Mouse (Mus musculus) fat pad, adult 2 months (tissue): ENCODE measurements at regions not wholly inside any gene's neighbourhood (a gene's known extent, or its start where the extent isn't known, plus 50 kb on each side); places are given as distances from the start of the nearest gene placed in this dataset.

Source experiments
- DNase-seq: peaks from one replicate; pipeline ENCODE4 v3.0.0-alpha.2; 2011; ENCODE audit warnings: low read depth, low spot score; ENCODE audit errors: extremely low read depth

- no peak for DNase-seq
Observed at GRCm38 (mm10) chr1:119364901-119365300, 57.1 kb downstream of the Inhbb start.

- no peak for DNase-seq
Observed at GRCm38 (mm10) chr1:119358096-119358495, 64.0 kb downstream of the Inhbb start.

- DNase-seq: no peak
Observed at GRCm38 (mm10) chr1:119356916-119357315, 65.1 kb downstream of the Inhbb start.

GRCm38 (mm10) chr1:119355456-119355855 lies 66.6 kb downstream of the Inhbb start:
- DNase-seq: no peak

GRCm38 (mm10) chr1:119351567-119351966 lies 70.5 kb downstream of the Inhbb start:
- no peak for DNase-seq

GRCm38 (mm10) chr1:119350846-119351245 lies 71.2 kb downstream of the Inhbb start:
- no peak for DNase-seq

GRCm38 (mm10) chr1:119350296-119350695 lies 71.8 kb downstream of the Inhbb start:
- DNase-seq: no peak

- DNase-seq: no peak
Observed at GRCm38 (mm10) chr1:119348456-119349208, 73.4 kb downstream of the Inhbb start.

- DNase-seq: no peak
Observed at GRCm38 (mm10) chr1:119347749-119348148, 74.3 kb downstream of the Inhbb start.

- DNase-seq: no peak
Observed at GRCm38 (mm10) chr1:119346634-119347155, 75.4 kb downstream of the Inhbb start.

GRCm38 (mm10) chr1:119345115-119345791 lies 76.8 kb downstream of the Inhbb start:
- no peak for DNase-seq

- DNase-seq: no peak
Observed at GRCm38 (mm10) chr1:119344046-119344445, 78.0 kb downstream of the Inhbb start.

GRCm38 (mm10) chr1:119335171-119335570 lies 86.9 kb downstream of the Inhbb start:
- no peak for DNase-seq

- DNase-seq: no peak
Observed at GRCm38 (mm10) chr1:119330751-119331326, 91.2 kb downstream of the Inhbb start.

- DNase-seq: no peak
Observed at GRCm38 (mm10) chr1:119329693-119330434, 92.2 kb downstream of the Inhbb start.

GRCm38 (mm10) chr1:119328921-119329692 lies 92.9 kb downstream of the Inhbb start:
- no peak for DNase-seq

- DNase-seq: no peak
Observed at GRCm38 (mm10) chr1:119324551-119324950, 97.5 kb downstream of the Inhbb start.

- DNase-seq: no peak
Observed at GRCm38 (mm10) chr1:119322279-119322995, 99.6 kb downstream of the Inhbb start.

- no peak for DNase-seq
Observed at GRCm38 (mm10) chr1:119321799-119322198, 100.2 kb downstream of the Inhbb start.

GRCm38 (mm10) chr1:119317006-119317405 lies 105.0 kb downstream of the Inhbb start:
- no peak for DNase-seq
